Mouse (Mus musculus) granulocyte monocyte progenitor cell, adult 5-6 weeks (primary cell): ENCODE data around the gene Srrm1. TPM values are rescaled to one million over a fixed set of nuclear protein-coding genes. Genes with fewer than 3 reads are reported as not detected.
A peak's percentile ranks its signal among the peaks of the same experiment; 100 is the strongest.
"Not testable (repeated sequence)": the region's sequence is repeated elsewhere in the genome, so short reads cannot be mapped to it uniquely, and the experiment has no call there.

Experiments
- ATAC-seq: replicated peaks from 2 replicates; pipeline ENCODE4 v1.8.0; 2016; ENCODE audit warnings: mild to moderate bottlenecking, moderate TSS enrichment, inconsistent platforms; ENCODE audit not compliant: poor library complexity, severe bottlenecking
- total RNA-seq, 2 experiments: library from RNA; stranded (forward) in 1 of 2; stranded (reverse) in 1 of 2; fragments of 200-712, 200-1000 nt in 1 of 2; fragments of >200 nt in 1 of 2; fragmentation: Nextera tagmentation in 1 of 2; gene quantifications; 2 replicates each; pipeline ENCODE4 v1.2.3; 2014 to 2017

Srrm1 gene
- total RNA-seq, 2 experiments from 2014 or later: 84.9 to 260 TPM

DNA sequence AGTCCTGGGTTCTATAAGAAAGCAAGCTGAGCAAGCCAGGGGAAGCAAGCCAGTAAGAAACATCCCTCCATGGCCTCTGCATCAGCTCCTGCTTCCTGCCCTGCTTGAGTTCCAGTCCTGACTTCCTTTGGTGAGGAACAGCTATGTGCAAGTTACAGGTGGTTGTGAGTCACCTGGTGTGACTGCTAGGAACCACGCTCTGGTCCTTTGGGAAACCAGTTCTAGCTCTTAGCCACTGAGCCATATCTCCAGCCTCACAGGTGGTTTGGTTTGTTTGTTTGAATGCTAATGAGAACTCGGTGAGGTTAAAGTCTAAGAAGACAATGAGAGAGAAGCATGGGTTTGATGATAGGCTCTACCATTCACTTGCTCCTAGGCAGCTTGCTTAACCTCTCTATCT is 73.1 kb downstream of the Srrm1 start:
- ATAC-seq: not testable (repeated sequence)

DNA sequence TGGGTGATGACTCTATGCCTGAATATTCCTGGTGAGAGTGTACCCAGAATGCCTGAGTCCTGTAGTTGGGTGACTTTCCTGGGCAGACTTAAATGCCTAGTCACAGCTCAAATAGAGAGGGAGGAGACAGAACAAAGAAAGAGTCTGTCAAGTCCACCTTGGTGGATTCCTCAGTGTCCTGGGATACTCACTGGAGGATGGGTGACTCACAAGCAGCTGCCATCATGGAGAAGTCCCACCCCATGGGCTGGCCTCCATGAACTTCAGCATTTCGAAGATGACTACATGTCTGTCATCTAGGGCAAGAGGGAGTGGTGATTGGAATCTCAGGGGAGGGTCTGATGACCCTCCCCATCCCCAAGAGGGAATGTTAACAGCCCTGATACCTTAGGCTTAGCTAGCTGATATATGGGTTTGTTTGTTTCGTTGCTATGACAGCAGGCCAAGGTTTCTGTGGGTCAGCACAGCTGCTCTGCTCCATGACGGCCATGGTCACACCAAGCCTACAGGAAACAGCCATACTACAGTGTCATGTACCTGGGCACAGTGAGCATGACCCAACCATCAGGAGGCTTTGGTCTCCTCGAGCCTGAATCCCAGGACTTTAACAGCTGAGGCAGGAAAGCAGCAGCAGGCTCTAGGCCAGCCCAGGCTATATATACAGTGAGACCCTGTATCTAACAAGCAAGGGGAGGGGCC is 76.3 kb downstream of the Srrm1 start:
- ATAC-seq: no peak

DNA sequence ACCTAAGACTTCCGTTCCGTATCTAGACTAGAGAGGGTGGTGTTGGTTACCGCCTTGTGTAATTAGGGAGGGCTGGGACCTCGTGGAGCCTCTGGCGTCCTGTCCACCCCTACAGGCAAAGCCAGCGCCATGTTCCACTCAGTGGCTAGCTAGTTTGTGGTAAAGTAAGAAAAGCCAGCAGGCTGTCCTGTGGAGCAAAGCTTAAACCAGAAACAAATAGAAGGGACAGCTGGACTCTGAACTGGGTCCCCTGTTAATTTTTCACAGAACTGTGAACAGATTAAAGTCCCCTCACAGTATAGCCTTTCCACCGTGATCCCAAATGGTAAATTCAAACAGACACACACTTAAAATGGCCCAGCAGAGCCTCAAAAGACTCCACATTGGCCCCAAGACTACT is 78.4 kb downstream of the Srrm1 start:
- ATAC-seq: no peak

DNA sequence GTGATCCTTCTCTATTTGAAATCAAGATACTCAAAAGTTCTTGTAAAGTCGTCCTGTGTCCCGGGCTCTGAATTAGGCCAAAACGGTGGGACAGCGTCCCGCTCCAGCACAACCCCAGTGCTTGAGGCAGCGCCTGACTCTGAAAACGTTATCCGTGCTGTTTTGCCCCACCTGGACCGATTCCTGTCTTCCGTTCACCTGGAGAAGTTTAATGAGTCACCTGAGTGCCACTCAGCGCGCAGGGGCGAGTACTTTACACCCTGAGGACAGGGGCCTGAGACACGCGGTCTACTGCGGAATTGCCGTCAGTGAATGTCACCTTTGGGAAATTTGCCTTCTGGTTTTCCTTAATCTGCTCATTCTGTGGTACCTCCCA is 79.8 kb downstream of the Srrm1 start:
- ATAC-seq: no peak

DNA sequence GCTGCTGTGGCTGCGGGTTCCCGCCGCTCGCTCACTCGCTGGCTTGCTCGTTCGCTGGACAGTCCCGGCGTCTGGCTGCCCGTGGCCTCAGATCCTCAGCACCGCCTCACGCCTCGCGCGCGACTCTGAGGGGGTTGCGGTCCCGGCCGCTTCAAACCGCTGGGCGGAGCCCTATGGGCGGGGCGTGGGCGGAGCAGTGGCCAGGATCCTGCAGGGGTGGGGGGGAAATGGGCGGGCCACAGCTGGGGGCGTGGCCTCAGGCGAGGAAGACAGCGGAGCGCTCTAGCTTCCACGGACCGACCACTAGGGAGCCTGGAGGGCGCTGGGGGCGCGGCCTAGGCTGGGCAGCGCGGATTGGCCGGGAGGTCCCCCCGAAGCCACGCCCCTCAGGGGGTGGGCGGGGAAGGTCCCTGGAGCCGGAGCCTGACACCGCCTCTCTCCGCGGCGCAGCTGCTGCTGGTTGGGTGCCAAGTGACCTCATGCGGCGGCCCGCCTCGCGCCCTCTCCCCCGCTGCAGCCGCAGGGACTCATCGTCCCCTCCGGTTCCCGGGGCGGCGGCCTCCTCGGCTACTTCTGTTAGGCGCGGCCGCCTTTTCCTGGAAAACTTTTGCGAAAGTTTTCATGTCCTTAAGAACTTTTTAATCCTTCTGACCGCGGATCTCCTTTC is 80.3 kb downstream of the Srrm1 start, which contains the start of gene Clic4:
Gene Clic4, minus strand, starts transcription at position 175 of the 667 bp plus-strand sequence.
- ATAC-seq: peak; percentile 92

DNA sequence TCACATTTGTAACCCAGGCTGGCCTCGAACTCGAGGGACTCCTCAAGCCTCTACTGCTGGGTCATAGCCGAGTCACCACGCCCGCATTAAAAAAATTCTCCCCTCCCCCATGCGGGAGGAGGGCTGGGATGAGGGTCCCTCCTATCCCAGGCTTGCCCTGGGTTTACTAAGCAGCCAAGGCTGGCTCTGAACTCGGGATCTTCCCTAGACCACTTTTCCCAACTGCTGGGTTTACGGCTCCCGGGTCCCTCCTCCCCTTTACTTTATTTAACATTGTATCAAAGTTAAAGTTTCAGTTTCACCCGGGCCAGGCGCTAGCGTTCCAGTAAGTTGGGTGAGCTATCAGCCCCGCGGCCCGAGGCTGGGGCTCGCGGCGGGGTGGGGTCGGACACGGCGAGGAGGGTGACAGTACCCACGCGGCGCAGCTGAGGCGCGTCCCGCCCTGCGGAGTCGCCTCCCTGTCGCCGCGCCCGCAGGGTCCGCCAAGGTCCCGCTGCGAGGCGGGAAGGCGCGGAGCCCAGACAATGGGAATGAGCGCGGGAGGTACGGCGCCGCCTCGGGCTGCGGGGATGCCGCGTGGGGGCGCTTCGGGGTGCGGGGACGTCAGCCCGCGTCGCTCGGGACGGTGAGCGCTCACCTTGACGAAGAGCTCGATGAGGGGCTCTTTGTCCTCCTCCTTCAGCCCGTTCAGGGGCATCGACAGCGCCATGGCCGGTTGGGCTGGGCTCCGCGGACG is 81.1 kb downstream of the Srrm1 start:
- ATAC-seq: peak; percentile 13

DNA sequence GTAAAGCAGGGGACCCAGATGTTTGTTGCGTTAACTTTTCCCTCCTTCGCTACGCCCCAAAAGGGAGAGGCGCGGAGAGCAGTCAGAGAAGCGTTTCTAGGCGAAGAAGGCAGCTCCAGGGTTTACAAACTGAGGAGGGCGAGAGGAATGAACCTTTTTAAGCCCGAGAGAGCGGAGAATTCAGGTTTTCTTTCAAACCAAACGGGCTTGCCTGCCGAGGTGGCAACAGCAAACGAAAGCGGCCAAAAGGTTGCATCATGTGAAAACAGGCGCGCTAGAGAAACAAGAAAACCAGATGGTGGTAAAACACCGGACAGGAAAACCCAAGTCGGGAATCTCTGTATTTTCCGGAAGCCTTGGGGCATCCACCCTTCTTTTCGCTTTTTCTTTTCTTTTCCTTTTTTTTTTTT is 81.7 kb downstream of the Srrm1 start:
- ATAC-seq: no peak

Other genes starting within 250 kb of the Srrm1 start
- 45.8 and 50.6 TPM in 2 replicates for gene Runx3, start 232.7 kb downstream of the Srrm1 start, total RNA-seq (2014; fragmentation: Nextera tagmentation)
- gene Runx3, start 232.7 kb downstream of the Srrm1 start, total RNA-seq (2017): 5.8 and 7.2 TPM in 2 replicates
- 22.3 and 25.8 TPM in 2 replicates for gene Clic4, start 80.5 kb downstream of the Srrm1 start, total RNA-seq (2014; fragmentation: Nextera tagmentation)
- 28.2 and 28.9 TPM in 2 replicates for gene Clic4, start 80.5 kb downstream of the Srrm1 start, total RNA-seq (2017)
- gene Ncmap, start 44.9 kb upstream of the Srrm1 start, total RNA-seq (2014; fragmentation: Nextera tagmentation): not detected in 2 replicates
- not detected in 2 replicates for gene Ncmap, start 44.9 kb upstream of the Srrm1 start, total RNA-seq (2017)
- 3.0 and 9.3 TPM in 2 replicates for gene Rcan3, start 80.5 kb upstream of the Srrm1 start, total RNA-seq (2014; fragmentation: Nextera tagmentation)
- 3.6 and 4.9 TPM in 2 replicates for gene Rcan3, start 80.5 kb upstream of the Srrm1 start, total RNA-seq (2017)
- not detected in 2 replicates for gene Stpg1, start 141.5 kb upstream of the Srrm1 start, total RNA-seq (2014; fragmentation: Nextera tagmentation)
- not detected in 2 replicates for gene Stpg1, start 141.5 kb upstream of the Srrm1 start, total RNA-seq (2017)
- 5.7 and 8.4 TPM in 2 replicates for gene Nipal3, start 141.7 kb upstream of the Srrm1 start, total RNA-seq (2014; fragmentation: Nextera tagmentation)
- 21.9 and 29.1 TPM in 2 replicates for gene Nipal3, start 141.7 kb upstream of the Srrm1 start, total RNA-seq (2017)
- not detected in 2 replicates for gene Grhl3, start 220.3 kb upstream of the Srrm1 start, total RNA-seq (2014; fragmentation: Nextera tagmentation)
- gene Grhl3, start 220.3 kb upstream of the Srrm1 start, total RNA-seq (2017): not detected in 2 replicates